Mouse (Mus musculus) heart, adult 8-10 months (tissue): ENCODE data around the gene Pir. TPM values are rescaled to one million over a fixed set of nuclear protein-coding genes. Genes with fewer than 3 reads are reported as not detected.

Experiments used
- DNase-seq: peaks from one replicate; pipeline ENCODE4 v3.0.0; 2022; ENCODE audit warnings: low spot score
- total RNA-seq, 4 experiments: library from RNA; stranded (reverse); gene quantifications; 2 replicates each; pipeline ENCODE4 v1.2.4; 2022

Gene Pir
- total RNA-seq, 4 experiments from 2014 or later, result 7.1 to 10.8 (median 9.7) TPM

- DNase-seq, result no peak
Observed at GRCm38 (mm10) chrX:164420518-164420917, 151.3 kb downstream of the Pir start.

Other genes starting within 250 kb of the Pir start
- 1 to 10 TPM in 1 of 4 experiments, under 1 TPM in 3; 0.44 to 1.5 (median 0.63) TPM for gene Car5b, start 241.4 kb upstream of the Pir start, total RNA-seq
- 1 to 10 TPM; 3.7 to 4.7 (median 4.3) TPM for gene Siah1b, start 192.9 kb upstream of the Pir start, total RNA-seq
- not detected for gene Cltrn, start 180.5 kb upstream of the Pir start, total RNA-seq
- gene Ace2, start 130.0 kb upstream of the Pir start, total RNA-seq, result 1 to 10 TPM in 2 of 4 experiments, under 1 TPM in 2; 0.57 to 1.4 (median 0.89) TPM
- 1 to 10 TPM; 1.9 to 3.0 (median 2.2) TPM for gene Bmx, start 11.2 kb upstream of the Pir start, total RNA-seq
- 1 to 10 TPM; 2.7 to 4.5 (median 3.5) TPM for gene Vegfd, start 104.0 kb downstream of the Pir start, total RNA-seq
- gene Piga, start 150.4 kb downstream of the Pir start, total RNA-seq, result 1 to 10 TPM; 1.4 to 2.4 (median 2.0) TPM
- gene Asb11, start 167.6 kb downstream of the Pir start, total RNA-seq, result 100 to 1,000 TPM; 144 to 186 (median 154) TPM
- gene Asb9, start 237.0 kb downstream of the Pir start, total RNA-seq, result not detected